Mouse (Mus musculus) left cerebral cortex, postnatal 36 days (tissue): ENCODE results near the gene Slc25a27. TPM values are rescaled to one million over a fixed set of nuclear protein-coding genes. Genes with fewer than 3 reads are reported as not detected.

Experiments used
- DNase-seq, 2 experiments: peaks; one replicate each; pipeline ENCODE4 v3.0.0; 2021 to 2022; ENCODE audit warnings: low spot score in 2 of 2, mixed read lengths in 1 of 2
- intact Hi-C: fragments of 180-260 bp; cut with DNase I; formaldehyde crosslinking; loops from one replicate; pipeline ENCODE4 v1.15.1; 2025
- total RNA-seq, 2 experiments: library from RNA; stranded (reverse); gene quantifications; 2 replicates each; pipeline ENCODE4 v1.2.3; 2021

Slc25a27 gene
- total RNA-seq, 2 experiments from 2014 or later: 37.5 to 55.3 TPM

- DNase-seq: peak; percentile 23 to 37
- intact Hi-C loops: no loop called here
Observed at GRCm38 (mm10) chr17:43592296-43593291, 74.4 kb downstream of the Slc25a27 start.

Other genes with a start within 250 kb of the Slc25a27 start
- not detected for gene Mep1a, start 164.4 kb downstream of the Slc25a27 start, total RNA-seq
- under 1 TPM in 1 of 2 experiments, not detected in 1; 0.32 TPM for gene Ankrd66, start 123.6 kb downstream of the Slc25a27 start, total RNA-seq
- gene Pla2g7, start 99.1 kb downstream of the Slc25a27 start, total RNA-seq: 10 to 100 TPM; 72.1 to 86.8 TPM
- under 1 TPM; 0.29 to 0.49 TPM for gene Tdrd6, start 36.9 kb downstream of the Slc25a27 start, total RNA-seq
- gene Cyp39a1, start 211 bp upstream of the Slc25a27 start, total RNA-seq: 1 to 10 TPM; 2.2 to 2.3 TPM
- gene Rcan2, start 134.1 kb upstream of the Slc25a27 start, total RNA-seq: 100 to 1,000 TPM; 172 to 186 TPM